Mouse (Mus musculus) embryonic facial prominence, embryonic 14.5 days (tissue): ENCODE measurements around the gene Zfp398. TPM values are rescaled to one million over a fixed set of nuclear protein-coding genes. Genes with fewer than 3 reads are reported as not detected.

Experiments used
- ATAC-seq: fragments of 200-750 bp; cut with Nextera tagmentation; 2 replicates; pipeline ENCODE4 v1.8.0; 2017; ENCODE audit warnings: low read depth, moderate number of reproducible peaks, moderate TSS enrichment
- DNase-seq: peaks from one replicate; pipeline ENCODE4 v3.0.0-alpha.2; 2015; ENCODE audit warnings: low spot score
- H3K27ac ChIP-seq: fragments of 300-500 bp; sonication (generic); replicated peaks from 2 replicates; pipeline ENCODE4 v1.5.1; 2014; ENCODE audit warnings: low read depth, mild to moderate bottlenecking, low read length, moderate library complexity
- H3K27me3 ChIP-seq: fragments of 300-500 bp; sonication (generic); replicated peaks from 2 replicates; pipeline ENCODE4 v1.6.1; 2014; ENCODE audit warnings: low read length; ENCODE audit not compliant: control insufficient read depth, insufficient read depth
- H3K36me3 ChIP-seq: fragments of 300-500 bp; sonication (generic); 2 replicates; pipeline ENCODE4 v1.6.1; 2014; ENCODE audit warnings: low read length, mixed read lengths; ENCODE audit not compliant: control insufficient read depth, insufficient read depth
- H3K4me1 ChIP-seq: fragments of 300-500 bp; sonication (generic); 2 replicates; pipeline ENCODE4 v1.6.1; 2014; ENCODE audit warnings: antibody characterized with exemption, low read length; ENCODE audit not compliant: control insufficient read depth, insufficient read depth
- H3K4me2 ChIP-seq: fragments of 300-500 bp; sonication (generic); 2 replicates; pipeline ENCODE4 v1.6.1; 2014; ENCODE audit warnings: low read depth, mild to moderate bottlenecking, low read length, moderate library complexity, mixed read lengths
- H3K4me3 ChIP-seq: fragments of 300-500 bp; sonication (generic); 2 replicates; pipeline ENCODE4 v1.5.1; 2014; ENCODE audit warnings: low read depth, mild to moderate bottlenecking, low read length
- H3K9ac ChIP-seq: fragments of 300-500 bp; sonication (generic); 2 replicates; pipeline ENCODE4 v1.6.1; 2014; ENCODE audit warnings: low read depth, mild to moderate bottlenecking, low read length, moderate library complexity, mixed read lengths
- H3K9me3 ChIP-seq: fragments of 300-500 bp; sonication (generic); 2 replicates; pipeline ENCODE4 v1.6.1; 2016; ENCODE audit warnings: low read length; ENCODE audit not compliant: control insufficient read depth
- WGBS: fragments of 180-500 bp; shearing (Covaris S2); extraction: QIAGEN DNeasy Blood & Tissue Kit; methylation state at CpG from one replicate; pipeline ENCODE4 v1.1.7; 2014; 5-methylcytosine and 5-hydroxymethylcytosine counted together
- polyA plus RNA-seq: library from polyadenylated mRNA; unstranded; fragments of >200 nt; fragmentation: Nextera tagmentation; extraction: Ambion mirVana; gene quantifications from 2 replicates; pipeline ENCODE4 v1.2.1, GENCODE M21; 2014

The Zfp398 gene
- polyA plus RNA-seq, 1 experiment from 2014 or later: 8.0 TPM

DNA sequence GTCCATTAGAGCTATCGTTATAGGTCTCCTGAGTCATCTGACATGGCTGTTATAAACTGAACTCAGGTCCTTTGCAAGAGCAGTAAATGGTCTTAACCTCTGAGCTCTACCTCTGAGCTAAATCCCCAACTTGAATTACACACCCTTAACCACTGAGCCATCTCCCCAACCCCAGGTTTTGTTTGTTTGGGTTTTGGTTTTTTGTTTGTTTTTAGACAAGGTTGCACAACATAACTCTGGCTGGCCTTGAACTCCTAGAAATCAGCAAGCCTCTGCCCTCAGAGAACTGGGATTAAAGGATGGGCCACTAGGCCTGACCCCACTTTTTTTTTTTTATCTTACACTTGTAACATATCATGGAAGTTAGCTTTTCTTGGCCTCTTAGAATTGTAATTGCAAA lies 19.3 kb upstream of the Zfp398 start:
- ATAC-seq (no peak), DNase-seq (no peak)
- Histone ChIP-seq H3K9ac (no peak overlapping the region), H3K4me2 (no peak overlapping the region), H3K9me3 (no peaks in the 10 kb centered on the region), H3K4me1 (peaks cover 13% of the 10 kb centered on the region), H3K4me3 (no peak overlapping the region), H3K27me3 (no peaks in the 10 kb centered on the region), H3K27ac (no peak overlapping the region), H3K36me3 (peaks cover 26% of the 10 kb centered on the region)
- WGBS: 100% methylated on average over 1 of the region's 1 CpGs

DNA sequence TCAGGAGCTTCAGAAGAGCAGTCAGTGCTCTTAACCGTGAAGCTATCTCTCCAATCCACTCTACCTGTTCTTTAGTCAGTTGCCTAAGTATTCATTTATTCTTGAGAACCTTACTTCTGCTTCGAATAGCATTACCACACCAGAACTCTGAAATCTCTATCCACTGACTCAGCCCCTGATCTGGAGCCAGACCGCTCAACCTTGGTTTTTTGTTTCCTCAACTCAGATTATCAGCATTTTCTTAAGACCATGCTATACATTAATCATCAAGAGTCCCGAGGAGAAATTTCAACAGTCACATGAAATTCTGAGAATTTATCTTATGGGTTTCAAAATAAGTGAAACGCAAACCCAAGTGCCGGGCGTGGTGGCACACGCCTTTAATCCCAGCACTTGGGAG lies 16.7 kb upstream of the Zfp398 start:
- Histone ChIP-seq H3K27ac (no peak overlapping the region), H3K9me3 (no peaks in the 10 kb centered on the region), H3K9ac (no peak overlapping the region), H3K4me1 (peaks cover 5% of the 10 kb centered on the region; the same call in 1 of the 2 replicates), H3K4me2 (no peak overlapping the region), H3K36me3 (peaks cover 50% of the 10 kb centered on the region), H3K4me3 (no peak overlapping the region), H3K27me3 (no peaks in the 10 kb centered on the region)
- 95% methylated on average over 8 of the region's 8 CpGs for WGBS
- DNase-seq (no peak), ATAC-seq (no peak)

DNA sequence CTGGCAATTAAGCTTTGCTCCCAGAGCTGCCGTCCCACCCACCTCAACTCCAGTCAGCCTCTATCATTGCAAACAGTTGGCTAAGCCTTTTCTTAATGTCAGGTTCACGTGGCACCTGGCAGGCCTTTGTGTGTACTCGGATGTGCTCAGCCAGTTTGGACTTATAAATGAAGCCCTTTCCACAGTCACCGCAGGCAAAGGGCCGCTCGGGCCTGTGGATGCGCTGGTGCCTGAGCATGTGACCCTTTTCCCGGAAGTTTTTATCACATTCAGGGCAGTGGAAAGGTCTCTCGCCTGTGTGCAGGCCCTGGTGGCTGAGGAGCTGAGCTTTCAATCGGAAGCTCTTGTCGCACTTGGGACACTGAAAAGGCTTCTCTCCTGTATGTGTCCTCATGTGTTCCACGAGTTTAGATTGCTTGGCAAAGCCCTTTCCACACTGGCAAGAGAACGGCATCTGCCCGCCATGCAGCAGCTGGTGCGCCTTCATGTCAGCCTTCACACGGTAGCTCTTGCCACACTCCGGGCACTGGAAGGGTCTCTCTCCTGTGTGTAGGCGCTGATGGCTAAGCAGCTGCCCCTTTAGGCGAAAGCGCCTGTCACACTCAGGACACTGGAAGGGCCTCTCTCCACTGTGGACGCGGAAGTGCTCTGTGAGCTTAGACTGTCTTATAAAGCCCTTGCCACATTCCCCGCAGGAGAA lies 15.7 kb upstream of the Zfp398 start:
- no peak for DNase-seq
- Histone ChIP-seq H3K4me2 (no peak overlapping the region), H3K27ac (no peak overlapping the region), H3K9me3 (no peaks in the 10 kb centered on the region), H3K9ac (no peak overlapping the region), H3K27me3 (no peaks in the 10 kb centered on the region), H3K4me3 (no peak overlapping the region), H3K4me1 (no peaks in the 10 kb centered on the region), H3K36me3 (peaks cover 56% of the 10 kb centered on the region)
- no peak for ATAC-seq
- 94% methylated on average over 23 of the region's 23 CpGs for WGBS

DNA sequence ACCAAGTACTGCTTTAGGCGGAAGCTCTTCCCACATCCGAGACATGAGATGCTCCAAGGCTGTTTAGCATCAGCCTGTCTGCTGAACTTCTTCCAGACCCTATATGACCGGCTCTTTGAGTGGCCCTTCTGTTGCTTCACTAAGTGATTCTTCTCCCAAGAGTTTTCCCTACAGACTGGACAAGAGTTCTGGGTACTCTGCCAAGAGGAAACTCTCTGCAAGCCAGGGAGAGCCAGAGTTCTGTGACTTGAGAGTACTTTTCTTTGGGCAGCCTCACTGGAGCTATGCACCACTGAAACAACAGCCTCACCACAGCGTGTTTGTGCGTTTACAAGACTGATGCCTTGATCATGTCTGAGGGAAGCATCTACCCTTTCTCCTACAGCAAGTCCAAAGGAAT lies 14.2 kb upstream of the Zfp398 start:
- Histone ChIP-seq H3K27me3 (no peaks in the 10 kb centered on the region), H3K4me3 (no peak overlapping the region), H3K4me2 (no peak overlapping the region), H3K9me3 (no peaks in the 10 kb centered on the region), H3K36me3 (peaks cover 59% of the 10 kb centered on the region), H3K27ac (no peak overlapping the region), H3K4me1 (no peaks in the 10 kb centered on the region), H3K9ac (no peak overlapping the region)
- DNase-seq (no peak), ATAC-seq (no peak)
- 91% methylated on average over 5 of the region's 5 CpGs for WGBS

DNA sequence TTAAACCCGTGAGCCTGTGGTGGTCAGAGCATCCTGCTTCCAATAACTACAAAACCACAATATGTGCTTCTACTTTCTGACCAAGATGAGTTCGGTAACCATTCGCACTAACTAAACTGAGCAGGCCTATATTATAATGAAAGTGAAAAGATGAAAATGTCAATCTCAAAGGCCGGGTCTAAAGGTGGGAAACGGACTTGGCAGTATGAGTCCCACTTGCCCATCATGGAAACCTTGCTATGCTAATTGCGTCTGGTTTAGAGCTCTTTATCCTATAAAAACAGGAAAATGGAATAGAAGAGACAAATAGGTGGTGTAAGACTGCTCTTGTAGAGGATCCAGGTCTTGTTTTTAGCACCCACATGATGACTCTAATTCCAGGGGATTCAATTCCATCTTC lies 13.7 kb upstream of the Zfp398 start:
- DNase-seq (no peak), ATAC-seq (no peak)
- Histone ChIP-seq H3K4me3 (no peak overlapping the region), H3K9ac (no peak overlapping the region), H3K4me2 (no peak overlapping the region), H3K9me3 (no peaks in the 10 kb centered on the region), H3K27ac (no peak overlapping the region), H3K4me1 (no peaks in the 10 kb centered on the region), H3K36me3 (peaks cover 59% of the 10 kb centered on the region), H3K27me3 (no peaks in the 10 kb centered on the region)
- WGBS: 90% methylated on average over 6 of the region's 6 CpGs

DNA sequence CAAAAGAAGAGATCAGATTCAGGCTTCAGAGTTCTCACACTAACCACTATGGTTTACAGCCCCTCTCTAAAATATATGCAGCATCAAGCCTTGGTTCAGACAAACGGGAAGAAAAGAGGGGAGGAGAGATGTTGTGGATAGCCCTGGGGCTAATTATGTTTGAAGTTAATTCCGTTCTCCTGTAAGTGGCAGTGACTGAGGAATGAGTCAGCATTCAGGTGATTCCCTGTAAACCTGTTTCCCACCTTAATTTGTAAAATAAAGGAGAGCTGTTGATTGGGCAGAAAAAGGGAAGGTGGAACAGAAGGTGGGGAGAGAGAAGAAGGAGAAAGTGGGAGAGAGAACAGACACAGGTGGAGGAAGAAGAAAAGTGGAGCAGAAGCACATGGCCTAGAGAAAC lies 11.2 kb upstream of the Zfp398 start:
- no peak for DNase-seq
- Histone ChIP-seq H3K27me3 (no peaks in the 10 kb centered on the region), H3K9ac (no peak overlapping the region), H3K27ac (no peak overlapping the region), H3K9me3 (no peaks in the 10 kb centered on the region), H3K36me3 (peaks cover 52% of the 10 kb centered on the region), H3K4me2 (no peak overlapping the region), H3K4me1 (no peaks in the 10 kb centered on the region), H3K4me3 (no peak overlapping the region)
- no peak for ATAC-seq
- 61% methylated on average over 2 of the region's 2 CpGs for WGBS

DNA sequence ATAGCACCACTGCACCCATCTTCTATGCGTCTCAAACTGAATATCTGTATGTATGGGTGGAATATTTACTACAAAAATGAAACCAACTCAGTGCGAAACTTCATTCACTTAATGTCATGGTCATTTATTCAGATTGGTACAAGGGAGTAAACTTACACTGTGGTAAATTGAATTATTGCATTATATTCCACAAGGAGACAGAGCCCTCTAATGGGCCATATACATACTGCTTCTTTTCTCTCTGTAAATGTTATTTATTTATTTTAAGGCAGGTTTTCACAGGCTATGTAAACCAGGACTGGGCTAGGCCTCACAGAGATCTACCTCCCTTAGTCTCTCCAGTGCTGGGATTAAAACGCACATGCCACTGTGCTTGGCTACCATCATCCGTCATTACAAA lies 8.0 kb upstream of the Zfp398 start:
- Histone ChIP-seq H3K4me3 (no peak overlapping the region), H3K36me3 (peaks cover 21% of the 10 kb centered on the region; the same call in 1 of the 2 replicates), H3K27me3 (no peaks in the 10 kb centered on the region), H3K27ac (no peak overlapping the region), H3K9ac (no peak overlapping the region), H3K4me1 (0 out of 2 replicates have a peak, but pooled peaks cover 3% of the 10 kb centered on the region), H3K4me2 (no peak overlapping the region), H3K9me3 (no peaks in the 10 kb centered on the region)
- WGBS: 88% methylated on average over 4 of the region's 4 CpGs
- ATAC-seq: no peak
- no peak for DNase-seq

DNA sequence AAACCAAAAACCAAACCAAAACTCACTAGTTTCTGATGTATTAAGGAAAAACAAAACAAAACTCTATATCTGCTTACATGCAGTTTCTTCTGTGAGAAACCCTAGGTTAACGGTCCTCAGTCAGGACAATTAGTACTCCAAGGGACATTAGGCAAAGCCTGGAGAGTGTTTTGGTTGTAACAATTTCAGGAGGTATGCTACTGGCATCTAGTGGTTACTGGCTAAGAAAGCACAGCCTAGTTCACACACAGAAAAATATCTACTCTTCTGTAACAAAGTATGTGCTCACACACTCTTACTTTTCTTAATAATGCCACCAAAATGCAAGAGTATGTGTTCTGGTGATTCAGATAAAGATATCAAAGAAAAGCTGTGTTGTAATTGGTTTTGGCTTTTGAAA lies 6.5 kb upstream of the Zfp398 start:
- no peaks in the 10 kb centered on the region for H3K27me3 ChIP-seq
- H3K9me3 ChIP-seq: no peaks in the 10 kb centered on the region
- no peak overlapping the region for H3K9ac ChIP-seq
- DNase-seq (peak; percentile 63), ATAC-seq (no peak)
- H3K36me3 ChIP-seq: 0 out of 2 replicates have a peak, but pooled peaks cover 9% of the 10 kb centered on the region
- H3K4me2 ChIP-seq: peak overlapping the region; percentile 66; the same call in 1 of the 2 replicates
- no peak overlapping the region for H3K27ac ChIP-seq
- 0 out of 2 replicates have a peak, but pooled peaks cover 3% of the 10 kb centered on the region for H3K4me1 ChIP-seq
- no peak overlapping the region for H3K4me3 ChIP-seq
- 22% methylated on average over 1 of the region's 1 CpGs for WGBS
